Mouse (Mus musculus) embryonic facial prominence, embryonic 14.5 days (tissue): ENCODE results near the gene Myrfl. TPM values are rescaled to one million over a fixed set of nuclear protein-coding genes. Genes with fewer than 3 reads are reported as not detected.

Source experiments
- ATAC-seq: fragments of 200-750 bp; cut with Nextera tagmentation; 2 replicates; pipeline ENCODE4 v1.8.0; 2017; ENCODE audit warnings: low read depth, moderate number of reproducible peaks, moderate TSS enrichment
- DNase-seq: peaks from one replicate; pipeline ENCODE4 v3.0.0-alpha.2; 2015; ENCODE audit warnings: low spot score
- H3K27ac ChIP-seq: fragments of 300-500 bp; sonication (generic); replicated peaks from 2 replicates; pipeline ENCODE4 v1.5.1; 2014; ENCODE audit warnings: low read depth, mild to moderate bottlenecking, low read length, moderate library complexity
- H3K27me3 ChIP-seq: fragments of 300-500 bp; sonication (generic); replicated peaks from 2 replicates; pipeline ENCODE4 v1.6.1; 2014; ENCODE audit warnings: low read length; ENCODE audit not compliant: control insufficient read depth, insufficient read depth
- H3K36me3 ChIP-seq: fragments of 300-500 bp; sonication (generic); 2 replicates; pipeline ENCODE4 v1.6.1; 2014; ENCODE audit warnings: low read length, mixed read lengths; ENCODE audit not compliant: control insufficient read depth, insufficient read depth
- H3K4me1 ChIP-seq: fragments of 300-500 bp; sonication (generic); 2 replicates; pipeline ENCODE4 v1.6.1; 2014; ENCODE audit warnings: antibody characterized with exemption, low read length; ENCODE audit not compliant: control insufficient read depth, insufficient read depth
- H3K4me2 ChIP-seq: fragments of 300-500 bp; sonication (generic); 2 replicates; pipeline ENCODE4 v1.6.1; 2014; ENCODE audit warnings: low read depth, mild to moderate bottlenecking, low read length, moderate library complexity, mixed read lengths
- H3K4me3 ChIP-seq: fragments of 300-500 bp; sonication (generic); 2 replicates; pipeline ENCODE4 v1.5.1; 2014; ENCODE audit warnings: low read depth, mild to moderate bottlenecking, low read length
- H3K9ac ChIP-seq: fragments of 300-500 bp; sonication (generic); 2 replicates; pipeline ENCODE4 v1.6.1; 2014; ENCODE audit warnings: low read depth, mild to moderate bottlenecking, low read length, moderate library complexity, mixed read lengths
- H3K9me3 ChIP-seq: fragments of 300-500 bp; sonication (generic); 2 replicates; pipeline ENCODE4 v1.6.1; 2016; ENCODE audit warnings: low read length; ENCODE audit not compliant: control insufficient read depth
- WGBS: fragments of 180-500 bp; shearing (Covaris S2); extraction: QIAGEN DNeasy Blood & Tissue Kit; methylation state at CpG from one replicate; pipeline ENCODE4 v1.1.7; 2014; 5-methylcytosine and 5-hydroxymethylcytosine counted together
- polyA plus RNA-seq: library from polyadenylated mRNA; unstranded; fragments of >200 nt; fragmentation: Nextera tagmentation; extraction: Ambion mirVana; gene quantifications from 2 replicates; pipeline ENCODE4 v1.2.1, GENCODE M21; 2014

Gene Myrfl
- polyA plus RNA-seq, 1 experiment from 2014 or later = 0.31 TPM

DNA sequence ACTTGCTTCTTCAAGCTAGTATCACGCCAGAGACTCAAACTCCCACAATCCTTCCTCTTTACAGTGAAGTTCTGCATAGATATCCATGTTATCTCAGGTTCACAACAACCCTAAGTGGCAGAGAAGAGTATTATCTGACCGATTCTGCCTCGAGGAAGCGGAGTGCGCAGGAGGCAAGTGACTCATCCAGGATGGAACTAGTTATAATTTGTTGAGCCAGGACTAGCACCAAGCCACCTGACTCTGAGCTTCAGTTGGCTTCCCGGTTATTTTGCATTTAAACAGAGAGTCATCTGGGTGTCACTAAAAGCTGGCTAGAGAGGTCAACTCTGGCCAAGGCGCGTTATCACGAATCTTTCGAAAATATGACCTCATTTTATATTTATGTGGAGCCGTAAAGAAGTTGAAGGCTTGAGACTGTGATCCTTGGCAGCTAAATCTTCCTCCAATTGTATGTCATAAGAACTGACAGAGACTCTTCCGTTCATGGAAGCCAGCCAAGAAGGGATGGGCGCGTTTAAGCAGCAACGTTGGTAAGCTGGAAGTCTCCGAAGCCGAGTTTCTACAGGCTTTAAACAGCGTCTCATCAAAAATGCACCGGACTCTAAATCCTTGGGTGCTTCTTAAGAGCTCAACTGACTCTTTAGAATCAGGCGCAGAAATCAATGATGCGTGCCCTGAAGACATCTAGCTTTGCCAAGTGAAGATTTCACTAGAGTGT, 125.3 kb downstream of the Myrfl start:
- DNase-seq (peak; percentile 91), ATAC-seq (peak; percentile 47)
- H3K4me3 ChIP-seq = no peak overlapping the region
- WGBS = 67% methylated on average over 21 of the region's 21 CpGs
- H3K4me2 ChIP-seq = no peak overlapping the region
- H3K4me1 ChIP-seq = no peaks in the 10 kb centered on the region; the same call in none of the 2 replicates
- H3K27me3 ChIP-seq = no peaks in the 10 kb centered on the region
- no peaks in the 10 kb centered on the region for H3K36me3 ChIP-seq
- H3K9me3 ChIP-seq = no peaks in the 10 kb centered on the region
- H3K9ac ChIP-seq = no peak overlapping the region
- H3K27ac ChIP-seq = no peak overlapping the region

DNA sequence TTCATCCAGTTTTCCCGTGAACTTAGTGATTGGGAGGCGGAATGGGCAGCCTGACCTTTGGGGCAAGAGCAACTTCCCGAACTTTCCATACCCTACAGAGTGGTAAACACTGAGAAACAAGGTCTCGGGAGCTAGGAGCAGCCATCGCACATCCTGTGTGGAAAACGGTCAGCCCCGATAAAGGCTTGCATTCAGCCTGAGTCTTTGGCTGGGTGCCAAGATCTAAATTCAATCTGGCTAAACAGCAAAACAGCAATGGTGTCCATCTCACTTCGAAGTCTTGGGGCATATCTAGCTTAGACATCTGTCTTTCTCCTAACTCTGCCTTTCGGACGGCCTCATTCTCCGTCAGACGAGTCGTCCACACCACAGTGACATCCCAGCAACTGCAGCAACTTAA, 128.1 kb downstream of the Myrfl start:
- Histone ChIP-seq H3K27me3 (no peaks in the 10 kb centered on the region), H3K36me3 (no peaks in the 10 kb centered on the region), H3K4me3 (no peak overlapping the region), H3K9ac (no peak overlapping the region), H3K9me3 (no peaks in the 10 kb centered on the region), H3K4me1 (no peaks in the 10 kb centered on the region; the same call in none of the 2 replicates), H3K27ac (no peak overlapping the region), H3K4me2 (no peak overlapping the region)
- 40% methylated on average over 13 of the region's 13 CpGs for WGBS
- DNase-seq (peak; percentile 80), ATAC-seq (peak; percentile 56; the same call in 1 of the 2 replicates)

GRCm38 (mm10) chr10:116766525-116766924, 130.2 kb downstream of the Myrfl start:
- no peaks in the 10 kb centered on the region for H3K27me3 ChIP-seq
- 62% methylated on average over 6 of the region's 6 CpGs for WGBS
- H3K4me3 ChIP-seq = no peak overlapping the region
- DNase-seq (peak; percentile 64), ATAC-seq (peak; percentile 62; the same call in 1 of the 2 replicates)
- H3K4me2 ChIP-seq = no peak overlapping the region
- H3K4me1 ChIP-seq = peaks cover 4% of the 10 kb centered on the region
- H3K9ac ChIP-seq = no peak overlapping the region
- H3K27ac ChIP-seq = no peak overlapping the region
- H3K36me3 ChIP-seq = no peaks in the 10 kb centered on the region
- H3K9me3 ChIP-seq = no peaks in the 10 kb centered on the region

DNA sequence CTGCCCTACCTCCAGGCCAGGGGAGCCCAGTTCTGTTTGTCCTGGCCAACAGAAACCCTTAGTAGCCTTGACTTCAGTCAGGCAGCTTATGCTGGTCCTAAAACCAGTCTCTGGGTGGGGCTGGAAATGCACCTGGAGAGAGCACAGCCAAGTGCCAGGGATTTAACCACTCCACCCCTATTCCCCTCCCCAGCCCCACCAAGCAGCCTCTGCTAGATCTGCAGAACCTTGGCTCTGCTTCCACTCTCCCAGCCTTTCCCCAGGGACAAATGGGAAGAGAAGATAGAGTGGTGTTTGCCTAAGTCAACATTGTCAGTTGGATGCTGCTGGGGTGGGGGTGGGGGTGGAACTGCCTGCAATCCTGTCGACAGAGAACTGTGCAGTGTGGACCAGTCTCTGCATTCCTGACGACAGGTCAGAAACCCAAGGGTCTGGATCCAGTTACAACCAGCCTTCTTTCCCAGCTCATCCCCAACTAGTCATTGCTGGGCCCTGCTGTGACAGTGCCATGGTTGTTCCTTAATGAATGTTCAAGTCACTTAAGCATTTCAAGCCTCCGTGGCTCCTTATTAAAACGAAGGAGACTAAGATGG, 135.1 kb downstream of the Myrfl start:
- 40% methylated on average over 4 of the region's 4 CpGs for WGBS
- ATAC-seq = peak; percentile 64; the same call in 1 of the 2 replicates
- H3K36me3 ChIP-seq = no peaks in the 10 kb centered on the region
- H3K4me3 ChIP-seq = no peak overlapping the region
- peaks cover 21% of the 10 kb centered on the region for H3K4me1 ChIP-seq
- peak overlapping the region; percentile 49; the same call in 1 of the 2 replicates for H3K9ac ChIP-seq
- H3K27ac ChIP-seq = peak overlapping the region; percentile 81
- no peaks in the 10 kb centered on the region for H3K27me3 ChIP-seq
- peak overlapping the region; percentile 50 for H3K4me2 ChIP-seq
- H3K9me3 ChIP-seq = no peaks in the 10 kb centered on the region
- DNase-seq = peak; percentile 62

DNA sequence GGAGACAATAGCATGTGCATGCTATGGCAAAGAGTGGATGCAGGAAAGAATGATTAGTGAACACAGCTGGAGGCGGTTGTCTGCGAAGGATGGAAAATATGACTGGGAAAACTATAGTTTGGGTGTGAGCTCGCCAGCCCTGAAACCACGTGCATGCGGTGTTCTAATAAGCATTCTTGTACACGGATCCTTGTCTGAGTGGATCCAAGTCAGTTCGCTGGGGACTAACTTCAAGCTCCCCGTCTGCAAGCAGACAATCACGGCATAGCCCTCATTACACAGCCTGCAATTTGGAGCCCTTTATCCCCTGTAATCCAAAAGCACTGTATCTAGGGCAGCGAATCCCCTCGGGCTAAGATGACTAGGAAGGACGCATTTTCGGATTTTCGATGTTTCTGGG, 136.2 kb downstream of the Myrfl start:
- Histone ChIP-seq H3K27me3 (no peaks in the 10 kb centered on the region), H3K27ac (peak overlapping the region; percentile 81), H3K9ac (peak overlapping the region; percentile 49), H3K4me2 (peak overlapping the region; percentile 50), H3K4me3 (peak overlapping the region; percentile 14; the same call in 1 of the 2 replicates), H3K4me1 (peaks cover 31% of the 10 kb centered on the region), H3K36me3 (no peaks in the 10 kb centered on the region), H3K9me3 (no peaks in the 10 kb centered on the region)
- peak; percentile 77 for ATAC-seq
- 36% methylated on average over 14 of the region's 14 CpGs for WGBS
- DNase-seq = peak; percentile 87

DNA sequence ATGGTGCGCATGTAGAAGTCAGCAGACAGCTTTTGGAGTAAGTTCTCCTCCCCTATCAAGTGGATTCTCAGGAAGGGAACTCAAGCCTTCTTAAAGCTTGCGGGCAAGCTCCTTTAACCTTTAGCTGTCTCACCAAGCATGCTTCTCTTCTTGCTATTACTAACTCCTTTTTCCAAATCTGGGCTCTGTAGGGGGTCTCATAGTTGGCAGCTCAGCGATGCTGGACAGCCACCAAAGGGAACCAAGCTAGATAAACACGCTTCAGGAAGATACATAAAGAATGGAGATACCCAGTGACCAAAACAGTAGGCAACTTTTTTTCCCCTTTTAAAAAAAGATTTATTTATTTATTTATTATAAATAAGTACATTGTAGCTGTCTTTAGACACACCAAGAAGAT, 136.9 kb downstream of the Myrfl start:
- ATAC-seq (no peak), DNase-seq (no peak)
- H3K4me3 ChIP-seq = no peak overlapping the region
- H3K4me1 ChIP-seq = peaks cover 32% of the 10 kb centered on the region
- no peaks in the 10 kb centered on the region for H3K36me3 ChIP-seq
- H3K27ac ChIP-seq = no peak overlapping the region
- no peaks in the 10 kb centered on the region for H3K27me3 ChIP-seq
- H3K9ac ChIP-seq = no peak overlapping the region
- WGBS = 82% methylated on average over 4 of the region's 4 CpGs
- no peaks in the 10 kb centered on the region for H3K9me3 ChIP-seq
- no peak overlapping the region for H3K4me2 ChIP-seq

DNA sequence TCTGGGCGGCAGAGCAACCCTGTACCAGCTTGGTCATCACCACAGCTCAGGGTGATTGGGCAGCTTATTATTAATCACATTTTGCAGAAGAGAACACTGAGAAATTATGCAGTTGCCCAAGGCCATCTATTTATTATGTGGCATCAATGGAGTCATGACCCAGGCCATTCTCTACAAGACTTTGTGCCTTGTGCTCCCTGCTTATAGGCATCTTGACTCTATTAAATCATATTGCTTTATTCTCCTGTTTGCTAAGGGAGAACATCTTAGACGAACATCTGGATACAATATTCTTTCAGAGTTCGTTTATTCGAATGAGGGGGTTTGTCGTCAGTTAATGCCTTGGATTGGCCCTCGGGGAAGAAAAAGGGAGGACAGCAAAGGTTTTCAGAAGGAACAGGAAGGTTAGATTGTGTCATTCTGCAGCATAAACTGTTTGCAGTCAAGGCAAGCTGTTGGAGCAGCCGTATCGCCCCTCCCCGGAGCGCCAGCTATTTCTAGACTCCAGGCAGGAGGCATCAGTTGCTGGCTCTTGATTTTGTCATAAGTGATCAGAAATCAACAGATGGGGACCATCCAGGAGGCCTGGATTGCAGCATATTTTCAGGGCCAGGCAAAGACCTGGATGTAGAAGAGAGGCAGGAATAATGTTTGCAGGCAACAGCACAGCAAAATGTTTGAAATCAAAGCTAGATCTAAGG, 140.7 kb downstream of the Myrfl start:
- Histone ChIP-seq H3K4me1 (peaks cover 25% of the 10 kb centered on the region), H3K27me3 (no peaks in the 10 kb centered on the region), H3K27ac (peak overlapping the region; percentile 58), H3K9ac (no peak overlapping the region), H3K4me3 (no peak overlapping the region), H3K4me2 (no peak overlapping the region), H3K9me3 (no peaks in the 10 kb centered on the region), H3K36me3 (no peaks in the 10 kb centered on the region)
- WGBS = 28% methylated on average over 10 of the region's 10 CpGs
- ATAC-seq (no peak), DNase-seq (peak; percentile 81)

DNA sequence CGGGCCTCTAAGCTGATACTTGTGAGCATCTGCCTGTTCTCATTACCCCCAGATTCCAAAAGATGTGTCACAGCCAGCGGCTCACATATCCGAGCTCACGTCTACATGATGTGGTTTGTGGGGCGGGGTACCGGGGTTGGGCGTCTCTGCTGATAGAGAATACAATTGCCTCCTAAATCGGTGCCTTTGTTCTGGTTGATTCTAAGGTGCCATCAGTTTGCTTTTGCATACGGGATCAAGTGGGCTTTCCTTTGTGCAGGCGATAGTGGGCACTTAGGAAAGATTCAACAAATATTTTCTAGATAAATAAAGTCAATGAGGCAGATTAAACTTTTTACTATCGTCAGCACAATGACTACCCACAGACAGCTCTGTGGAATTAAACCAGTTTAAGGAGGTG, 141.8 kb downstream of the Myrfl start:
- no peak overlapping the region for H3K4me2 ChIP-seq
- H3K4me1 ChIP-seq = peaks cover 22% of the 10 kb centered on the region
- no peak overlapping the region; the same call in 1 of the 2 replicates for H3K27ac ChIP-seq
- 79% methylated on average over 11 of the region's 11 CpGs for WGBS
- ATAC-seq (no peak), DNase-seq (no peak)
- H3K4me3 ChIP-seq = no peak overlapping the region
- no peak overlapping the region for H3K9ac ChIP-seq
- H3K36me3 ChIP-seq = no peaks in the 10 kb centered on the region
- H3K9me3 ChIP-seq = no peaks in the 10 kb centered on the region
- no peaks in the 10 kb centered on the region for H3K27me3 ChIP-seq
